Mouse (Mus musculus): ENCODE measurements around the gene Tex48. TPM values are rescaled to one million over a fixed set of nuclear protein-coding genes. Genes with fewer than 3 reads are reported as not detected.

Tex48 gene
- not detected for total RNA-seq (2023)

DNA sequence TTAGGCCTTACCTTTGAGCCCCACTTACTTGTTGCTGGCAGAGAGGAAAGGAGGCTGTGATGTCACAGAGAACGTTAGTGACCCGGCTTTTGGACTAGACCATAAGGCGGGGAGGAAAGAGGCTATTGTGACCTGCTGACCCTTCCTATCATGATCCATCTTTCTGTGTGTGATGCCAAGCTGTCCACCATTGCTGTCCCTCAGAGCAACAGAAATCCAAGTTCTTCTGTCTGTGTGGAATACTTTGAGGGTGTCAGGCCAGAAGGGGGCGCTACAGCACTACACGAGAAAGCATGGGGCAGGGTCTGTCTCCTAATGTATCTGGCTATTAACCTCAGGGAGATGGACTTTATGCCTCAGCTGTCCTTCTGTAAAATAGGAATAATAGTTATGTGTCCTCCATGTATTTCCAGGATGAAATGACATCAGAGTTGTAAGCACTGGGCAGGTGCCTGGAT lies at the start of gene Tex48:
TSS of gene Tex48 (minus strand) at position 51 of the 458 bp plus-strand sequence.

GRCm38 (mm10) chr4:63663279-63663678 lies 41.1 kb upstream of the Tex48 start, which contains the start of gene Gm11214:
Gene Gm11214 (minus strand): TSS chr4:63663379.

DNA sequence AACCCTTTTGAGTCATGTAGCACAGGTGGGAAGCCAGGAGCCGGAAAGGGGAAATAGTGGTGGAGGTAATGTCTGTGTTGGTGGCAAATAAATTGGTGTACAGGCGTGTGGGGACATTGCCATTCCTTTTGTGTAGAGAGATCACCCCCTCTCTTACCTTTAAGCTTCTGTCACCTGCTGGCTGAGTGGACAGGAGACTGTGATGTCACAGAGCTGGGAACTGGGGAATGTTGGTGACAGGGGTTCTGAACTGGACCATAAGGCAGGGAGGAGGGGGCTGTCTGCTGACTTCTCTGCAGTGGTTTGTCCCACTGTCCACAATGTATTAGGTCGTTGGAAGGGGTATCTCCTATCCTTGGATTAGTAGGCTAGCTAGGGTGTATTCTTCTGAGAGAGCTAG lies 17.3 kb downstream of the Tex48 start, which contains the start of gene Gm11213:
TSS of gene Gm11213 (minus strand) at position 317 of the 400 bp plus-strand sequence.

GRCm38 (mm10) chr4:63558407-63559081 lies 63.7 kb downstream of the Tex48 start, which contains the start of gene Tmem268:
Gene Tmem268 (plus strand): TSS chr4:63558781.

Other genes starting within 250 kb of the Tex48 start
- 100 to 1,000 TPM; 328 to 372 TPM for gene Akna, start 219.1 kb downstream of the Tex48 start, total RNA-seq (2023)
- gene Whrn, start 126.4 kb downstream of the Tex48 start, total RNA-seq (2023) = 10 to 100 TPM in 1 of 2 experiments, 1 to 10 TPM in 1; 8.3 to 10.2 TPM
- 10 to 100 TPM; 64.4 to 72.1 TPM for gene Atp6v1g1, start 77.7 kb downstream of the Tex48 start, total RNA-seq (2023)
- 10 to 100 TPM; 20.8 to 23.9 TPM for gene Tmem268, start 63.6 kb downstream of the Tex48 start, total RNA-seq (2023)
- gene Gm11213, start 17.2 kb downstream of the Tex48 start, total RNA-seq (2023) = not detected
- gene Gm11214, start 41.0 kb upstream of the Tex48 start, total RNA-seq (2023) = not detected
- gene Tnfsf15, start 122.7 kb upstream of the Tex48 start, total RNA-seq (2023) = not detected
- 10 to 100 TPM; 16.7 to 20.3 TPM for gene Tnfsf8, start 238.9 kb upstream of the Tex48 start, total RNA-seq (2023)